In genomic region chr2:40456374-40456773, GRCm38 (mm10) we compare ENCODE assay signal across 25 mouse cellular contexts.
DNase-seq lines count a peak whose midpoint lies in the region; ATAC-seq and TF ChIP-seq lines count a peak whose summit lies in the region.
"Had no signal": no experiment of that assay in that cellular context is flagged by ENCODE, and none has a peak within 500 bp of the region (broad histone marks: within the 10 kb centered on the region; RNA-seq: fewer than 3 reads in every experiment).

No protein-coding gene starts in this region.

- no peak overlapping the region for H3K27ac ChIP-seq in forebrain, embryonic 12.5 days
- no peak overlapping the region for H3K27ac ChIP-seq in forebrain, embryonic 15.5 days (replicated peaks)
- H3K27ac ChIP-seq in forebrain, postnatal 0 days (ENCODE audit: low read depth, low read length) = no peak overlapping the region
- no peak overlapping the region for H3K27ac ChIP-seq in forebrain, embryonic 10.5 days
- H3K27ac ChIP-seq: heart, embryonic 15.5 days; hindbrain, embryonic 10.5 days; hindbrain, embryonic 13.5 days; intestine, embryonic 15.5 days had no signal

- no peaks in the 10 kb centered on the region for H3K27me3 ChIP-seq in forebrain, embryonic 12.5 days
- H3K27me3 ChIP-seq in forebrain, embryonic 15.5 days = no peaks in the 10 kb centered on the region
- no peaks in the 10 kb centered on the region for H3K27me3 ChIP-seq in forebrain, postnatal 0 days (ENCODE audit: insufficient read depth, low read length)
- no peaks in the 10 kb centered on the region for H3K27me3 ChIP-seq in forebrain, embryonic 10.5 days (ENCODE audit: poor library complexity, severe bottlenecking)
- H3K27me3 ChIP-seq: CH12.LX; heart, embryonic 12.5 days; heart, embryonic 15.5 days; hindbrain, embryonic 13.5 days; intestine, embryonic 15.5 days; Patski had no signal

- no peaks in the 10 kb centered on the region for H3K9me3 ChIP-seq in forebrain, embryonic 12.5 days
- H3K9me3 ChIP-seq in forebrain, embryonic 15.5 days = no peaks in the 10 kb centered on the region
- H3K9me3 ChIP-seq in forebrain, postnatal 0 days (ENCODE audit: low read length) = no peaks in the 10 kb centered on the region
- 0 out of 2 replicates have a peak, but pooled peaks cover 3% of the 10 kb centered on the region for H3K9me3 ChIP-seq in forebrain, embryonic 10.5 days
- H3K9me3 ChIP-seq: heart, embryonic 12.5 days; heart, embryonic 15.5 days; hindbrain, embryonic 13.5 days; intestine, embryonic 15.5 days had no signal

- H3K9ac ChIP-seq in forebrain, embryonic 12.5 days = no peak overlapping the region
- H3K9ac ChIP-seq in forebrain, embryonic 15.5 days (replicated peaks) = no peak overlapping the region
- H3K9ac ChIP-seq in forebrain, postnatal 0 days = no peak overlapping the region
- H3K9ac ChIP-seq: heart, embryonic 12.5 days; heart, embryonic 15.5 days; hindbrain, embryonic 13.5 days; intestine, embryonic 15.5 days had no signal

- no peak overlapping the region for H3K4me3 ChIP-seq in forebrain, embryonic 12.5 days (replicated peaks)
- no peak overlapping the region for H3K4me3 ChIP-seq in forebrain, embryonic 15.5 days
- H3K4me3 ChIP-seq in forebrain, postnatal 0 days (ENCODE audit: low read depth, low read length) = no peak overlapping the region
- no peak overlapping the region for H3K4me3 ChIP-seq in forebrain, embryonic 10.5 days
- H3K4me3 ChIP-seq: heart, embryonic 12.5 days; heart, embryonic 15.5 days; hindbrain, embryonic 10.5 days; hindbrain, embryonic 13.5 days; intestine, embryonic 15.5 days had no signal

- no peaks in the 10 kb centered on the region for H3K4me1 ChIP-seq in forebrain, embryonic 12.5 days
- H3K4me1 ChIP-seq in forebrain, embryonic 15.5 days = no peaks in the 10 kb centered on the region
- H3K4me1 ChIP-seq in forebrain, postnatal 0 days (ENCODE audit: insufficient read depth) = no peaks in the 10 kb centered on the region
- H3K4me1 ChIP-seq in forebrain, embryonic 10.5 days = no peaks in the 10 kb centered on the region
- H3K4me1 ChIP-seq: heart, embryonic 12.5 days; heart, embryonic 15.5 days; hindbrain, embryonic 10.5 days; hindbrain, embryonic 13.5 days; intestine, embryonic 15.5 days had no signal

- no peak overlapping the region for H3K4me2 ChIP-seq in forebrain, embryonic 12.5 days
- no peak overlapping the region for H3K4me2 ChIP-seq in forebrain, embryonic 15.5 days (replicated peaks)
- no peak overlapping the region for H3K4me2 ChIP-seq in forebrain, postnatal 0 days (ENCODE audit: low read depth)
- H3K4me2 ChIP-seq: heart, embryonic 12.5 days; heart, embryonic 15.5 days; hindbrain, embryonic 13.5 days; intestine, embryonic 15.5 days had no signal

- ATAC-seq in forebrain, embryonic 12.5 days (ENCODE audit: low FRiP score) = 0 out of 2 replicates have a peak, but pooled peaks have one; percentile 6
- no peak for ATAC-seq in forebrain, embryonic 15.5 days (replicated peaks)
- ATAC-seq in forebrain, postnatal 0 days = peak; percentile 87
- ATAC-seq: hindbrain, embryonic 16.5 days; intestine, embryonic 15.5 days; Patski had no signal

- peak; percentile 32 for DNase-seq in forebrain, postnatal 0 days
- no peak for DNase-seq in forebrain, embryonic 10.5 days (ENCODE audit: extremely low spot score, low spot score)
- DNase-seq in right cerebral cortex, postnatal 14 days = peak; percentile 1
- no peak for DNase-seq in right cerebral cortex, postnatal 4 days
- DNase-seq in thymus, adult 18-20 months = no peak
- DNase-seq: adrenal gland, postnatal 10 days; adrenal gland, postnatal 36 days; B cell, adult 2 months; cerebellum, adult 11-12 months; cerebellum, adult 8-10 months; gastrocnemius, postnatal 25 days; heart, adult 18-20 months; heart, postnatal 10 days; heart, postnatal 36 days had no signal

- H3K36me3 ChIP-seq in forebrain, embryonic 12.5 days (replicated peaks) = no peaks in the 10 kb centered on the region
- no peaks in the 10 kb centered on the region for H3K36me3 ChIP-seq in forebrain, embryonic 15.5 days
- no peaks in the 10 kb centered on the region for H3K36me3 ChIP-seq in forebrain, postnatal 0 days (ENCODE audit: insufficient read depth)
- no peaks in the 10 kb centered on the region for H3K36me3 ChIP-seq in forebrain, embryonic 10.5 days (replicated peaks)
- H3K36me3 ChIP-seq: G1E; heart, embryonic 12.5 days; heart, embryonic 15.5 days; hindbrain, embryonic 10.5 days; hindbrain, embryonic 13.5 days; intestine, embryonic 15.5 days had no signal

- TF ChIP-seq CTCF in forebrain, postnatal 0 days (IDR thresholded peaks at IDR 0.05; ENCODE audit: low read depth) = no peak

Comparison
In these comparisons a context has a peak if more than half of its experiments do, and no peak if none do; other contexts are left out.
1. DNase-seq: peak in forebrain, postnatal 0 days (single experiment) and right cerebral cortex, postnatal 14 days (single experiment); none in forebrain, embryonic 10.5 days (single experiment), right cerebral cortex, postnatal 4 days (single experiment) and thymus, adult 18-20 months (0 of 2).